Mouse (Mus musculus): ENCODE results near the gene Cracr2a.

- TF ChIP-seq POLR2A (IDR thresholded peaks at IDR 0.05; ENCODE audit: low read depth, low read length) (no peak), CTCF (IDR thresholded peaks at IDR 0.05; ENCODE audit: extremely low read depth, insufficient read depth, insufficient read length, insufficient replicate concordance) (no peak)
Measured at GRCm38 (mm10) chr6:127641077-127641801, 80.1 kb downstream of the Cracr2a start.
